8 mouse cellular contexts compared by ENCODE assay signal in genomic region chr3:37421179-37421578, GRCm38 (mm10). TPM values are rescaled to one million over a fixed set of nuclear protein-coding genes. Genes with fewer than 3 reads are reported as not detected.
DNase-seq lines count a peak whose midpoint lies in the region; ATAC-seq and TF ChIP-seq lines count a peak whose summit lies in the region.

No protein-coding gene starts in this region.

- peak overlapping the region; percentile 81; the same call in 1 of the 2 replicates for H3K27ac ChIP-seq in heart, adult 2 months
- no peak overlapping the region for H3K27ac ChIP-seq in forebrain, embryonic 12.5 days
- H3K27ac ChIP-seq in liver, embryonic 15.5 days (replicated peaks), result peak overlapping the region; percentile 91

- H3K9me3 ChIP-seq in forebrain, embryonic 12.5 days, result no peaks in the 10 kb centered on the region
- H3K9me3 ChIP-seq in liver, embryonic 15.5 days (replicated peaks), result no peaks in the 10 kb centered on the region

- no peaks in the 10 kb centered on the region; the same call in 1 of the 2 replicates for H3K79me2 ChIP-seq in heart, adult 2 months (replicated peaks; ENCODE audit: control insufficient read depth, insufficient read depth, low read length)

- no peaks in the 10 kb centered on the region for H3K36me3 ChIP-seq in heart, adult 2 months (ENCODE audit: control insufficient read depth, insufficient read depth, low read length)
- peaks cover 3% of the 10 kb centered on the region; the same call in 1 of the 2 replicates for H3K36me3 ChIP-seq in forebrain, embryonic 12.5 days (replicated peaks)
- peaks cover 13% of the 10 kb centered on the region for H3K36me3 ChIP-seq in liver, embryonic 15.5 days (replicated peaks)

- H3K9ac ChIP-seq in heart, adult 2 months (ENCODE audit: low read depth, low read length), result no peak overlapping the region
- peak overlapping the region; percentile 72 for H3K9ac ChIP-seq in forebrain, embryonic 12.5 days
- H3K9ac ChIP-seq in liver, embryonic 15.5 days, result peak overlapping the region; percentile 81

- 16% methylated on average over 3 of the region's 3 CpGs for WGBS in heart, adult 2 months
- WGBS in forebrain, embryonic 12.5 days, result 13% methylated on average over 3 of the region's 3 CpGs
- 10% methylated on average over 3 of the region's 3 CpGs for WGBS in liver, embryonic 15.5 days (ENCODE audit: insufficient replicate concordance)

- no peak for TF ChIP-seq POLR2A in heart, adult 2 months (IDR thresholded peaks at IDR 0.05; ENCODE audit: insufficient read depth, low read depth, low read length)

- no peak for TF ChIP-seq EP300 in heart, adult 2 months (IDR thresholded peaks at IDR 0.05; ENCODE audit: insufficient read depth, low read depth, low read length)

- peak overlapping the region; percentile 86 for H3K4me2 ChIP-seq in forebrain, embryonic 12.5 days
- H3K4me2 ChIP-seq in liver, embryonic 15.5 days, result peak overlapping the region; percentile 96

- ATAC-seq in forebrain, embryonic 12.5 days (ENCODE audit: low FRiP score), result no peak
- no peak for ATAC-seq in liver, embryonic 15.5 days (ENCODE audit: insufficient read depth)

- H3K27me3 ChIP-seq in heart, adult 2 months (ENCODE audit: control insufficient read depth, insufficient read depth, low read length), result no peaks in the 10 kb centered on the region
- no peaks in the 10 kb centered on the region for H3K27me3 ChIP-seq in forebrain, embryonic 12.5 days
- H3K27me3 ChIP-seq in liver, embryonic 15.5 days, result no peaks in the 10 kb centered on the region

- no peak for TF ChIP-seq CTCF in heart, adult 2 months (IDR thresholded peaks at IDR 0.05)

- intact Hi-C loops in heart, adult 2 months (cut with DNase I), result no loop called here

- peak overlapping the region; percentile 96 for H3K4me3 ChIP-seq in heart, adult 2 months
- peak overlapping the region; percentile 96 for H3K4me3 ChIP-seq in forebrain, embryonic 12.5 days (replicated peaks)
- H3K4me3 ChIP-seq in liver, embryonic 15.5 days (replicated peaks), result peak overlapping the region; percentile 83

- H3K4me1 ChIP-seq in heart, adult 2 months (ENCODE audit: control insufficient read depth, insufficient read depth, low read length), result no peaks in the 10 kb centered on the region; the same call in 1 of the 2 replicates
- H3K4me1 ChIP-seq in forebrain, embryonic 12.5 days, result peaks cover 19% of the 10 kb centered on the region
- peaks cover 27% of the 10 kb centered on the region for H3K4me1 ChIP-seq in liver, embryonic 15.5 days (replicated peaks)

- no peak for DNase-seq in heart, adult 2 months
- no peak for DNase-seq in heart, adult 9 months (ENCODE audit: low spot score in 2 of 2)
- DNase-seq in CD4-positive helper T cell, adult 2 months (ENCODE audit: low read depth, low spot score), result peak; percentile 11
- no peak for DNase-seq in left cerebral cortex, adult 11 months (ENCODE audit: low spot score)
- no peak for DNase-seq in cerebellum, postnatal 25 days
- DNase-seq in ovary, adult 18-20 months (ENCODE audit: low spot score), result no peak

RNA-seq across cellular contexts. Expression of gene Nudt6, which starts 1.2 kb away (rescaled TPM):
- total RNA-seq in heart, adult 2 months (2021), result 10 to 100 TPM; 26.6 to 32.1 TPM
- polyA plus RNA-seq in heart, adult 2 months (2012; rRNA removed), result 34.5 and 37.3 TPM in 2 replicates
- polyA plus RNA-seq in forebrain, embryonic 12.5 days (2016; fragmentation: Nextera tagmentation; extraction: Ambion mirVana), result 3.2 and 3.3 TPM in 2 replicates
- polyA plus RNA-seq in liver, embryonic 15.5 days (2015; fragmentation: Nextera tagmentation; extraction: Ambion mirVana), result 4.9 and 5.1 TPM in 2 replicates

RNA-seq across cellular contexts. Expression of gene Spata5, which starts 1.5 kb away (rescaled TPM):
- 10 to 100 TPM; 12.4 to 13.9 TPM for total RNA-seq in heart, adult 2 months (2021)
- 2.1 and 4.6 TPM in 2 replicates for polyA plus RNA-seq in heart, adult 2 months (2012; rRNA removed)
- polyA plus RNA-seq in forebrain, embryonic 12.5 days (2016; fragmentation: Nextera tagmentation; extraction: Ambion mirVana), result 44.8 and 48.9 TPM in 2 replicates
- polyA plus RNA-seq in liver, embryonic 15.5 days (2015; fragmentation: Nextera tagmentation; extraction: Ambion mirVana), result 14.4 and 17.8 TPM in 2 replicates
